Mouse (Mus musculus) midbrain, embryonic 14.5 days (tissue): ENCODE data around the gene Adk. TPM values are rescaled to one million over a fixed set of nuclear protein-coding genes. Genes with fewer than 3 reads are reported as not detected.

Experiments used
- ATAC-seq: fragments of 200-750 bp; cut with Nextera tagmentation; 2 replicates; pipeline ENCODE4 v1.8.0; 2017; ENCODE audit warnings: moderate number of reproducible peaks, moderate library complexity; ENCODE audit not compliant: low FRiP score, low TSS enrichment
- DNase-seq: peaks from one replicate; pipeline ENCODE4 v3.0.0-alpha.2; 2015
- H3K27ac ChIP-seq: fragments of 300-500 bp; sonication (generic); replicated peaks from 2 replicates; pipeline ENCODE4 v1.5.1; 2014; ENCODE audit warnings: mild to moderate bottlenecking, low read depth, low read length, moderate library complexity
- H3K27me3 ChIP-seq: fragments of 300-500 bp; sonication (generic); 2 replicates; pipeline ENCODE4 v1.6.1; 2014; ENCODE audit warnings: low read length, control low read depth, mixed read lengths; ENCODE audit not compliant: control insufficient read depth, insufficient read depth
- H3K36me3 ChIP-seq: fragments of 300-500 bp; sonication (generic); 2 replicates; pipeline ENCODE4 v1.6.1; 2014; ENCODE audit warnings: low read length, control low read depth; ENCODE audit not compliant: control insufficient read depth, insufficient read depth
- H3K4me1 ChIP-seq: fragments of 300-500 bp; sonication (generic); 2 replicates; pipeline ENCODE4 v1.6.1; 2014; ENCODE audit warnings: mild to moderate bottlenecking, antibody characterized with exemption, low read length, control low read depth; ENCODE audit not compliant: control insufficient read depth, insufficient read depth
- H3K4me2 ChIP-seq: fragments of 300-500 bp; sonication (generic); 2 replicates; pipeline ENCODE4 v1.6.1; 2014; ENCODE audit warnings: mild to moderate bottlenecking, low read length, moderate library complexity
- H3K4me3 ChIP-seq: fragments of 300-500 bp; sonication (generic); replicated peaks from 2 replicates; pipeline ENCODE4 v1.5.1; 2014; ENCODE audit warnings: low read depth, low read length
- H3K9ac ChIP-seq: fragments of 300-500 bp; sonication (generic); replicated peaks from 2 replicates; pipeline ENCODE4 v1.6.1; 2014; ENCODE audit warnings: mild to moderate bottlenecking, low read length, moderate library complexity
- H3K9me3 ChIP-seq: fragments of 300-500 bp; sonication (generic); 2 replicates; pipeline ENCODE4 v1.6.1; 2016; ENCODE audit warnings: low read length, control low read depth, mixed read lengths; ENCODE audit not compliant: control insufficient read depth
- WGBS: fragments of 180-500 bp; shearing (Covaris S2); extraction: QIAGEN DNeasy Blood & Tissue Kit; methylation state at CpG from one replicate; pipeline ENCODE4 v1.1.7; 2014; 5-methylcytosine and 5-hydroxymethylcytosine counted together
- polyA plus RNA-seq: library from polyadenylated mRNA; unstranded; fragments of >200 nt; fragmentation: Nextera tagmentation; extraction: Ambion mirVana; gene quantifications from 2 replicates; pipeline ENCODE4 v1.2.1, GENCODE M21; 2014

The Adk gene
- polyA plus RNA-seq, 1 experiment from 2014 or later, result 37.9 TPM

GRCm38 (mm10) chr14:21253993-21254339 lies 201.6 kb downstream of the Adk start:
- H3K27me3 ChIP-seq, result no peaks in the 10 kb centered on the region
- H3K4me1 ChIP-seq, result peaks cover 23% of the 10 kb centered on the region
- peak overlapping the region; percentile 21; the same call in 1 of the 2 replicates for H3K4me2 ChIP-seq
- whole genome bisulfite sequencing, result 27% methylated on average over 2 of the region's 2 CpGs
- peak overlapping the region; percentile 84 for H3K27ac ChIP-seq
- no peaks in the 10 kb centered on the region for H3K36me3 ChIP-seq
- no peaks in the 10 kb centered on the region for H3K9me3 ChIP-seq
- no peak overlapping the region for H3K9ac ChIP-seq
- H3K4me3 ChIP-seq, result no peak overlapping the region
- no peak for ATAC-seq
- DNase-seq, result peak; percentile 76

- 94% methylated on average over 8 of the region's 8 CpGs for WGBS
- no peak overlapping the region for H3K4me2 ChIP-seq
- H3K4me1 ChIP-seq, result no peaks in the 10 kb centered on the region
- H3K9ac ChIP-seq, result no peak overlapping the region
- H3K36me3 ChIP-seq, result no peaks in the 10 kb centered on the region
- DNase-seq (no peak), ATAC-seq (no peak)
- H3K4me3 ChIP-seq, result no peak overlapping the region
- no peak overlapping the region for H3K27ac ChIP-seq
- H3K9me3 ChIP-seq, result no peaks in the 10 kb centered on the region
- no peaks in the 10 kb centered on the region for H3K27me3 ChIP-seq
These were observed 215.9 kb downstream of the Adk start for GRCm38 (mm10) chr14:21268229-21268628.

GRCm38 (mm10) chr14:21271472-21271871 lies 219.1 kb downstream of the Adk start:
- no peaks in the 10 kb centered on the region for H3K4me1 ChIP-seq
- no peak overlapping the region for H3K9ac ChIP-seq
- 67% methylated on average over 4 of the region's 4 CpGs for WGBS
- no peak overlapping the region for H3K4me2 ChIP-seq
- H3K27ac ChIP-seq, result no peak overlapping the region
- DNase-seq, result no peak
- H3K27me3 ChIP-seq, result no peaks in the 10 kb centered on the region
- no peak overlapping the region for H3K4me3 ChIP-seq
- H3K36me3 ChIP-seq, result no peaks in the 10 kb centered on the region
- H3K9me3 ChIP-seq, result no peaks in the 10 kb centered on the region
- no peak for ATAC-seq

- no peak for ATAC-seq
- no peaks in the 10 kb centered on the region for H3K27me3 ChIP-seq
- H3K36me3 ChIP-seq, result no peaks in the 10 kb centered on the region
These were observed 223.4 kb downstream of the Adk start for GRCm38 (mm10) chr14:21275786-21276185.

GRCm38 (mm10) chr14:21278290-21278689 lies 225.9 kb downstream of the Adk start:
- Histone ChIP-seq H3K4me1 (no peaks in the 10 kb centered on the region), H3K27me3 (no peaks in the 10 kb centered on the region), H3K4me3 (no peak overlapping the region), H3K9me3 (no peaks in the 10 kb centered on the region), H3K36me3 (no peaks in the 10 kb centered on the region), H3K9ac (no peak overlapping the region), H3K4me2 (no peak overlapping the region), H3K27ac (no peak overlapping the region)
- DNase-seq, result no peak
- WGBS, result 97% methylated on average over 2 of the region's 2 CpGs
- ATAC-seq, result no peak

More at GRCm38 (mm10) chr14:21275786-21276185, 223.4 kb downstream of the Adk start:
- Histone ChIP-seq H3K4me3 (no peak overlapping the region), H3K9me3 (no peaks in the 10 kb centered on the region), H3K4me2 (no peak overlapping the region), H3K4me1 (no peaks in the 10 kb centered on the region), H3K27ac (no peak overlapping the region), H3K9ac (no peak overlapping the region)
- DNase-seq, result no peak
- 84% methylated on average over 1 of the region's 1 CpGs for WGBS

- H3K4me2 ChIP-seq, result no peak overlapping the region
- ATAC-seq (no peak), DNase-seq (no peak)
- 80% methylated on average over 6 of the region's 6 CpGs for WGBS
- H3K9ac ChIP-seq, result no peak overlapping the region
- no peak overlapping the region for H3K4me3 ChIP-seq
- no peak overlapping the region for H3K27ac ChIP-seq
- no peaks in the 10 kb centered on the region for H3K4me1 ChIP-seq
- no peaks in the 10 kb centered on the region for H3K9me3 ChIP-seq
- no peaks in the 10 kb centered on the region for H3K36me3 ChIP-seq
- no peaks in the 10 kb centered on the region for H3K27me3 ChIP-seq
These were observed 226.6 kb downstream of the Adk start for GRCm38 (mm10) chr14:21278907-21279535.

- Histone ChIP-seq H3K36me3 (no peaks in the 10 kb centered on the region), H3K4me2 (no peak overlapping the region), H3K4me3 (no peak overlapping the region), H3K4me1 (no peaks in the 10 kb centered on the region), H3K27ac (no peak overlapping the region), H3K27me3 (no peaks in the 10 kb centered on the region), H3K9ac (no peak overlapping the region), H3K9me3 (no peaks in the 10 kb centered on the region)
- 91% methylated on average over 3 of the region's 3 CpGs for WGBS
- ATAC-seq, result no peak
- no peak for DNase-seq
These were observed 228.1 kb downstream of the Adk start for GRCm38 (mm10) chr14:21280451-21280850.

GRCm38 (mm10) chr14:21281506-21281905 lies 229.1 kb downstream of the Adk start:
- DNase-seq (no peak), ATAC-seq (no peak)
- 72% methylated on average over 4 of the region's 4 CpGs for WGBS
- Histone ChIP-seq H3K9ac (no peak overlapping the region), H3K27ac (no peak overlapping the region), H3K9me3 (no peaks in the 10 kb centered on the region), H3K4me3 (no peak overlapping the region), H3K4me2 (no peak overlapping the region), H3K27me3 (no peaks in the 10 kb centered on the region), H3K4me1 (no peaks in the 10 kb centered on the region), H3K36me3 (no peaks in the 10 kb centered on the region)

- no peaks in the 10 kb centered on the region for H3K27me3 ChIP-seq
- ATAC-seq (no peak), DNase-seq (no peak)
- no peak overlapping the region for H3K9ac ChIP-seq
- no peaks in the 10 kb centered on the region for H3K9me3 ChIP-seq
- H3K4me3 ChIP-seq, result no peak overlapping the region
- 64% methylated on average over 7 of the region's 7 CpGs for WGBS
- H3K4me2 ChIP-seq, result no peak overlapping the region
- H3K27ac ChIP-seq, result no peak overlapping the region
- no peaks in the 10 kb centered on the region for H3K4me1 ChIP-seq
- H3K36me3 ChIP-seq, result no peaks in the 10 kb centered on the region
These were observed 231.7 kb downstream of the Adk start for GRCm38 (mm10) chr14:21284116-21284515.
